In the genomic region with DNA sequence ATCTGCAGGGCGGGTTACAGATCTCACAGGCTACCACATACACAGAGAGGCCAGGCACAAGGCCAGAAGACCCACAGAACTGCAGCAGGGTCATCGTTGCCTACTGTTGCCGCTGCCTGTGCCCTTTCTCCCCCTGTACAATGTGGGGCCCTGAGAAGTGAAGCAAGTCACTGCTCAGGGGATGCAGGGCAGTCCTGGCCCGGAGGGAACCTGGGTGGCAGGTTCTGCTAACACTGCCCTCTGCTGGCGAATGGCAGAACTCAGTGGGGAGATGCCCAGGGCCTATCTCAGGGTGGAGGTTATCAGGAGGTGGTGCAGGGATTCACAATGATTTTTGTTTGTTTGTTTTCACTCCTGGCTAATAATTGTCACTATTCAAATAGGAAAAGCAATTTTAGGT, we compare ENCODE assay signal across 8 mouse cellular contexts. TPM values are rescaled to one million over a fixed set of nuclear protein-coding genes. Genes with fewer than 3 reads are reported as not detected.
A peak's percentile ranks its signal among the peaks of the same experiment; 100 is the strongest.
DNase-seq lines count a peak whose midpoint lies in the region; ATAC-seq lines count a peak whose summit lies in the region.

No protein-coding gene starts in this region.

- H3K27me3 ChIP-seq in limb, embryonic 11.5 days (ENCODE audit: control insufficient read depth, insufficient read depth, low read length) = no peaks in the 10 kb centered on the region
- no peaks in the 10 kb centered on the region for H3K27me3 ChIP-seq in midbrain, embryonic 16.5 days (ENCODE audit: control insufficient read depth, insufficient read depth, low read depth, low read length)

- WGBS in limb, embryonic 11.5 days = 37% methylated on average over 5 of the region's 5 CpGs
- 28% methylated on average over 5 of the region's 5 CpGs for WGBS in midbrain, embryonic 16.5 days

- 0 out of 2 replicates have a peak, but pooled peaks cover 3% of the 10 kb centered on the region for H3K4me1 ChIP-seq in limb, embryonic 11.5 days (ENCODE audit: control insufficient read depth, insufficient read depth, low read length)
- peaks cover 6% of the 10 kb centered on the region for H3K4me1 ChIP-seq in midbrain, embryonic 16.5 days (ENCODE audit: control insufficient read depth, insufficient read depth, low read length)

- DNase-seq in 3134 (ENCODE audit: extremely low read depth, insufficient read length, low spot score) = peak; percentile 64
- DNase-seq in adrenal gland, adult 18-20 months (ENCODE audit: low spot score in 2 of 2) = peak; percentile 73 to 81
- DNase-seq in embryo, embryonic 10.5 days (ENCODE audit: low spot score) = peak; percentile 85
- DNase-seq in gastrocnemius, postnatal 36 days = peak; percentile 57 to 61
- DNase-seq in kidney, adult 18-20 months = peak; percentile 81
- DNase-seq in limb, embryonic 11.5 days (ENCODE audit: low spot score) = peak; percentile 90
- DNase-seq in spleen, postnatal 14 days (ENCODE audit: low spot score in 2 of 2) = peak; percentile 39 to 66

- ATAC-seq in limb, embryonic 11.5 days (ENCODE audit: insufficient number of reproducible peaks, low FRiP score, low TSS enrichment, low read depth) = 0 out of 2 replicates have a peak, but pooled peaks have one; percentile 47
- peak; percentile 76 for ATAC-seq in midbrain, embryonic 16.5 days

- no peak overlapping the region for H3K4me2 ChIP-seq in limb, embryonic 11.5 days (ENCODE audit: low read depth, severe bottlenecking)
- H3K4me2 ChIP-seq in midbrain, embryonic 16.5 days (ENCODE audit: low read length) = no peak overlapping the region

- H3K9ac ChIP-seq in limb, embryonic 11.5 days (ENCODE audit: low read length) = 0 out of 2 replicates have a peak overlapping the region, but pooled peaks have one; percentile 19
- H3K9ac ChIP-seq in midbrain, embryonic 16.5 days (ENCODE audit: low read depth, low read length) = no peak overlapping the region

- H3K9me3 ChIP-seq in limb, embryonic 11.5 days (ENCODE audit: control insufficient read depth, low read length) = no peaks in the 10 kb centered on the region
- no peaks in the 10 kb centered on the region for H3K9me3 ChIP-seq in midbrain, embryonic 16.5 days (replicated peaks; ENCODE audit: control insufficient read depth, low read length, poor library complexity, severe bottlenecking)

- intact Hi-C loops in gastrocnemius, postnatal 36 days (cut with DNase I) = loop anchor here (1.0 to 5.0 kb wide), 3 partner anchors 35 to 280 kb away; no protein-coding TSS in a partner anchor

- H3K27ac ChIP-seq in limb, embryonic 11.5 days (replicated peaks; ENCODE audit: low read depth, low read length) = no peak overlapping the region
- no peak overlapping the region for H3K27ac ChIP-seq in midbrain, embryonic 16.5 days (ENCODE audit: low read length)

- H3K4me3 ChIP-seq in limb, embryonic 11.5 days (ENCODE audit: low read depth, low read length) = no peak overlapping the region
- no peak overlapping the region for H3K4me3 ChIP-seq in midbrain, embryonic 16.5 days (ENCODE audit: low read depth, low read length)

- no peaks in the 10 kb centered on the region; the same call in 1 of the 2 replicates for H3K36me3 ChIP-seq in limb, embryonic 11.5 days (ENCODE audit: control insufficient read depth, insufficient read depth, low read length)
- peaks cover 8% of the 10 kb centered on the region for H3K36me3 ChIP-seq in midbrain, embryonic 16.5 days (ENCODE audit: control insufficient read depth, insufficient read depth, low read length)

RNA-seq across cellular contexts. Expression of a gene that starts 29.9 kb away (rescaled TPM):
- 10 to 100 TPM; 10.4 to 13.5 TPM for total RNA-seq in adrenal gland, adult 18-20 months (2021)
- total RNA-seq in gastrocnemius, postnatal 36 days (2021) = 1 to 10 TPM; 6.5 to 8.3 TPM
- polyA plus RNA-seq in limb, embryonic 11.5 days (2014; fragmentation: Nextera tagmentation; extraction: Ambion mirVana) = 91.1 and 94.2 TPM in 2 replicates
- 47.0 and 51.5 TPM in 2 replicates for polyA plus RNA-seq in midbrain, embryonic 16.5 days (2015; fragmentation: Nextera tagmentation; extraction: Ambion mirVana)

RNA-seq across cellular contexts. Expression of a gene that starts 37.9 kb away (rescaled TPM):
- 10 to 100 TPM; 50.6 to 80.7 TPM for total RNA-seq in adrenal gland, adult 18-20 months (2021)
- total RNA-seq in gastrocnemius, postnatal 36 days (2021) = 10 to 100 TPM; 13.4 to 14.5 TPM
- polyA plus RNA-seq in limb, embryonic 11.5 days (2014; fragmentation: Nextera tagmentation; extraction: Ambion mirVana) = 98.4 and 101 TPM in 2 replicates
- polyA plus RNA-seq in midbrain, embryonic 16.5 days (2015; fragmentation: Nextera tagmentation; extraction: Ambion mirVana) = 49.2 and 51.0 TPM in 2 replicates
